Mouse (Mus musculus) layer of hippocampus, postnatal 25 days (tissue): ENCODE results near the gene Sit1. TPM values are rescaled to one million over a fixed set of nuclear protein-coding genes. Genes with fewer than 3 reads are reported as not detected.

Source experiments
- DNase-seq, 2 experiments: peaks; one replicate each; pipeline ENCODE4 v3.0.0; 2022; ENCODE audit warnings: mixed read lengths in 2 of 2, low spot score in 1 of 2; ENCODE audit errors: extremely low spot score in 1 of 2
- total RNA-seq, 2 experiments: library from RNA; stranded (reverse); gene quantifications; 2 replicates each; pipeline ENCODE4 v1.2.3; 2021

Sit1 gene
- not detected for total RNA-seq

- no peak for DNase-seq
Observed at GRCm38 (mm10) chr4:43483535-43484091, at the start of gene Sit1. Gene Sit1, minus strand, starts transcription at chr4:43483734.

GRCm38 (mm10) chr4:43533270-43533669 lies 49.7 kb upstream of the Sit1 start:
- DNase-seq: no peak

DNA sequence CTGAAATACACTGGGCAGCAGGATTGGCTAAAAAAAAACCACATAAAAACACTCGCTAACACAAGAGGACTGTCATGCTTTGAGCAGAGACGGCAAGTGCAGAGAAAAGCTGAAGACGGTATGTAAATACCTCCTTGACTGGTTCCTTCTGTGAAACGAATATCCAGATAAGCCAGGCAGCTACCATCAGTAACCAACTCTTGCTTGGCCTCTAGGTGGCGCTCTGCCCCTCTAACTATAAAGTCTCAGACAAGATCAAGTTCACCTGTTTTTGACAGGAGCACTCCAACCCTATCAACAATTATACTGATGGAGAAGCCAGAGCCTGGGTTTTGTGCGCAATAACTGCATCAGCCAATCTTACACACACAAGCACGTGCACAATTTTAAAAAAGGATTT lies 47.0 kb upstream of the Sit1 start:
- DNase-seq: peak; percentile 37 to 82

DNA sequence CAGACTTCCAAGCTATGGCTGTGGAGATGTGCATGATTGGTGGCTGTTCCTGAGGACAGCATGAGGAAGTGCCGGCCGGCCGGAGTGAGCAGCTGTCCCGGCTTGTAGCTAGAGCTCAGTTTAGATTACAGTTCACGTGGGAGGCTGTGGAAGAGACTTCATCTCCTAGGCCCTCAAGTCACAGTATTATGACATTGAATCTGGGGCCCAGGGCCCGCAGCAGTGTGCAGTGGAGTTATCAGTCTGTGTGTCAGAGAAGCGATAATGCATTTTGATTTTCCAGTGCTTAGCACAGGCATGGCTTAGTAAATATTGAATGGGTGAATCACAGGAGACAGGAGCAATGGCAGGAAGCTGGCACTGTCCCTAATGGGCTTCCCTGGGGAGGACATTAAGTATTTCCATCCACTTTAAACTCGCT lies 46.6 kb upstream of the Sit1 start:
- no peak for DNase-seq

- DNase-seq: no peak
Observed at GRCm38 (mm10) chr4:43528487-43528886, 45.0 kb upstream of the Sit1 start.

GRCm38 (mm10) chr4:43527880-43528279 lies 44.3 kb upstream of the Sit1 start:
- DNase-seq: no peak

DNA sequence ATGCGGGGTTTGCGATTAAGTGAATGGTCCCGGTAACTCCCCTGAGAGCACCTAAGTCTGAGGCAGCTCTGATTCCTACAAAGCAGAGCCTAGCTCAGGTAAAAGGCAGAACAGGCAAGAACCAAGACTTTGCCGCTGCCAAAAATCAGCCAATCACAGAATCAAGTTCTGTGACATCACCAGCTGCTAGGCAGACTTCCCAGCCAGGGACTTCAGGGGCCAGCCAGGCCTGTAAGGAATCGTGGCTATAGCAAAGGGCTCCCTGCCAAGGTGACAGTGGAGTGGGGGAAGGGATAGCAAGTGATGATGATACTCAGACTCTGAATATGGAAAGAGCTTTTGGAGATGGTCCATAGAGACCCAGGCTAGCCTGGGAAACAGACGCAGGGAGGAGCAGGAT lies 36.4 kb upstream of the Sit1 start:
- DNase-seq: peak; percentile 80 to 97

DNA sequence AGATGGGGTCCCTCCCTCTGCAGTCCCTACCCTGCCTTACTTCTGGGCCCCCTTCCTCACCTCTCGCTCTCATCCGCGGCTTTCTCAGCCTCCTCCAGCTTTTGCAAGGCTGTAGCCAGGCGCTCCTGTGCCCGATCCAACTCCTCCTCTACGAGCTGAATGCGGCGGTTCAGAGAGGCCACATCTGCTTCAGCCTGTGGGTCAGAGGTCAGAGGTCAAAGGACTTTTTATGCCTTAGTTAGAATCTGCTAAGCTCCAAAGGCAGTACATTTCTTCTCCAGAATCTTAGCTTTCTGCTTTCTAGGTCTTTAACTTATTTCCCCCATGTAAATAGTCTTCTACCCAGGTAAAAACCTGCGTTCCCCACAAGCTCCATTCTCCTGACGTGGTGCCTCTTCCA lies 36.0 kb upstream of the Sit1 start:
- no peak for DNase-seq

DNA sequence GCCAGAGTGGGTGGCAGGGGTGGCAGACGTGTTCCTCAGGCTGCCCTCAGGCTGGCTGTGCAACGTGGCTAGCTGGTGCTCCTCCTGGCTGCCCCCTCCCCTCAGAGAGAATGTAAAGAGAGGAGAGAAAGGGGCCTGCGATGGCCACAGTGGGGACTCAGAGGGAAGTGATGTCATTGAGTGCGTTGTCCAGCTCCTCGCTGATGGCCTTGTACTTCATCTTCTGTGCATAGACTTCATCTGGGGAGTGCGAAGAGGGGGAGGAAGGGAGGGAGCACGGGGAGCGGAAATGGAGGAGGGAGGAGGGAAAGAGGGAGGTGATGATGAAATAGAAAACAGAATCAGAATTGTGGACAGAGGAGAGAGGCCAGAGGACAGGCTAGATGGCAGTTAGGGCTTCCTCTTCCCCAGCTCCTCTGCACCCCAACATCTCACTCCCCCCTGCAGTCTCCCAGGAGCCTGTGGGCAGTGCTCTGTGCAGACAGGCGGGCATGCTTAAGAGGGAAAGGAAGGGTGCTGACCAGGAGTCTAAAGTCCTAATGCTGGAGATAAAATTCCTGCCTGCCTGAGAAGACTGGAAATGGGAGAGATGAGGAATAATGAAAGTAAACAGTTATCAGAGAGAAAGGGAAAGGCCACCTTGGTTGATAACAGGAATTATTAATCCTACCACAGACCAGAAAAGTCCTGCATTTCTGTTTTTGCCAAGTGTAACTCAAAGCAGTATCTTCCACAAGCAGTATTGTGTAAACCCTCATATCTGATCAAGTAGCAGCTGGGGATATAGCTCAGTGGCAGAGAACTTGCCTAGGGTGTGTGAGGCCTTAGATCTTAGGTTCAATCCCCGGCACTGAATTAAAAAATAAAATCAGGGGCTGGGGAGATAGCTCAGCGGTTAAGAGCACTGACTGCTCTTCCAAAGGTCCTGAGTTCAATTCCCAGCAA lies 32.5 kb upstream of the Sit1 start:
- DNase-seq: no peak

- no peak for DNase-seq
Observed at GRCm38 (mm10) chr4:43513791-43514190, 30.3 kb upstream of the Sit1 start.

DNA sequence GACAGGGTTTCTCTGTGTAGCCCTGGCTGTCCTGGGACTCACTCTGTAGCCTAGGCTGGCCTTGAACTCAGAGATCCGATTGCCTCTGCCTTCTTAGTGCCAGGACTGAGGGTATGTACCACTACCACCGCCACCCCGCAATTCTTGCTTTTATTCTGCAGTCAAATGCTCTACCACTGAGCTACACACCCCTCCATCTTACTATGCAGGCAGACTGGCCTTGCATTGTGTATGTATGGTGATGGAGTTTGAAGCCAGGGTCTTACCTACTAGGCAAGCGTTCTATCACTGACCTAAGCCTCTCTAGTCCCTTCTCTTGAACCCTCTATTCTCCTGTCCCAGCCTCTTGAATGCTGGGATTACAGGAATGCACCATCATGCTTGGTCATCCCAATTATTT lies 29.8 kb upstream of the Sit1 start:
- DNase-seq: no peak

DNA sequence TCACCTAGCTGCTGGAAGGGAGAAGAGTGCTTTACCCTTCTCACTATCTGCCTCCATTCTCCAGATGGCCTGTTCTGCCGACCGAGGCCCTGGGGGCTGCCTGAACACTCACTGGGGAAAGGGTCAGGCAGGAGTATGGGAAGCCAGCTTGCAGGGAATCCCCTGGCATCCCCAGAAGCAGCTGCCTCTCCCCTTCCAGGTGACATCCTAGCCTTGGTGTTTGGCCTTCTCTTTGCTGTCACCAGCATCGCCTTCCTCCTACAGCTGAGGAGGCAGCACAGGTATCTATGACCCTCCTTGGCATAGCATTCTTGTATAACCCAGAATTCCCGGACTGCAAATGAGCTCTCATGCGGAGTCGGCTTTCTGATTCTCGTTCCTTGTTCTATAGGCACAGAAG lies 29.1 kb upstream of the Sit1 start:
- DNase-seq: no peak

DNA sequence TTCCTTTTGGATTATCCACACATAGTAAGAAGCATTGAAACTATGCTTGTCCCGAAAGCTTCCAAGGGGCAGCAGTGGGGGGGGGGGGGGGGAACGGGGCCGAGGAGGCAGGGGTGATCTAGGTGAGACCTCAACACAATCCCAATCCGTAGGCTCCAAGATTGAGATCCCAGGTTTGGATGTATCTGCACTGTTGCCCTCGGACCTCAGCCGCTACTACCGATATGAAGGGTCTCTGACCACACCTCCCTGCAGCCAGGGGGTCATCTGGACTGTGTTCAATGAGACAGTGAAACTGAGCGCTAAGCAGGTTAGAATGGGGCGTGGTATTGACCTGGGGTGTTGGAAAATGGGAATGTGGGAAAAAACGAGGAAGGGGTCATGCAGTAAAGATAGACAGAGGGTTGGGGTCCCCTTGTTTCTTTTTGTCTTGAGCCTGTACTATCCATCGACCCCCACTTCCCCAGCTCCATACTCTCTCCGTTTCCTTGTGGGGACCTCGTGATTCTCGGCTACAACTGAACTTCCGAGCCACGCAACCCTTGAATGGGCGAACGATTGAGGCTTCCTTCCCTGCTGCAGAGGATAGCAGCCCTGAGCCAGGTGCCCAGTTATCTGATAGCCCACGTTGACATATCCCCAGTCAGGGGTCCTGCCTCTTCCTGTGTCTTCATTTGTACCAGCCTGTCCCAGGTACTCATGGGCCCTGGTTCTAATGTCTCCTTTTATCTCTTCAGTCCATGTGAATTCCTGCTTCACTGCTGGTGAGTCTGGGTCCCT lies 28.3 kb upstream of the Sit1 start:
- DNase-seq: no peak

DNA sequence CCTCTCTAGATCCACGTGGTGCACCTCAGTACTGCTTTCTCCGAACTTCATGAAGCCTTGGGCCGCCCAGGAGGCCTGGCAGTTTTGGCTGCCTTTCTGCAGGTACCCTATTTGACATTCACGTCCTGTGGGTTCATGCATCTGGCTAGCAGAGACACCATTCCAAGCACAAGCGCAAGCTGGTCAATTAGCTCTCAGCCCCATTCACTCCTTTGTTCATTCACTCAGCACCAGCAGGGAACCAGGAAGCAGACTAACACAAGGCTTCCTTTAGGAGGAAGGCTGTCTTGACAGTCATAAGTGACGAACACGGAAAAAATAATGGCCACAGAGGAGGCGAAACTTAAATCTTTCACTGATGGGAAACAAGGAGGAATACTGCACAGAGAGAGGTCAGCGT lies 25.6 kb upstream of the Sit1 start:
- no peak for DNase-seq

- no peak for DNase-seq
Observed at GRCm38 (mm10) chr4:43508666-43508997, 25.1 kb upstream of the Sit1 start.

DNA sequence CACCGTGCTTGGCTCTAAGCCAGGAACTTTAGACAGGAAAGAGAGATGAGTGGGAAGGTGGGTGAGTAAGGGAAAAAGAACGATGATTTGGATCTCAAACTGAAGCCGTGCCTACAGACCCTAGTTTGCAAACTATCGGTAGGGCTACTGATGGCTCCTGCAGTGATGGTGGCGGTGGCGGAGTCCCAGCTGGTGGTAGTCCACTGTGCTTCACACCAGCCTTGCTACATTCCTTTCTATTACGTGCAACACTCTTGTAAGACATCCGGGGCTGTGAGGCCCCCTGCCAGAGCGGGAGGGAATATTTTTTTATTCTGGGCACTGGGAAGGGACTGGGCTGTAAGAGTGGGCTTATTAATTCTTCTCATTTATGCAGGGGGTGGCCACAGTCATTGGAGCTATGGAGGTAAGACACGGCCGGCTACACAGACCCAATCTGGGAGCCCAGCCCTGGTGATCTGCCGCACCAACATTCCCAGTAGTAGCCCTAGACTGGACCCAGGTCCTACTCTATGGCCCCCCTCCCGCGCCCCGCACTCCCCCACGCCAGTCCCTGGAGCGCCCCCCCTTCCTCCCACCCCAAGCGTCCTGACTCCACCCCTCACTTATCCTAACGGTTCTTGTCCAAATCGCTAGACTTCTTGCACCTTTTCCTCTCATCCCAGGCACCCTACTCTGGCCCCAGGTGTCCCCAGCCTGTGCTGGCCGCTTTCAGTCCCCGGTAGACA lies 24.6 kb upstream of the Sit1 start:
- DNase-seq: no peak

DNA sequence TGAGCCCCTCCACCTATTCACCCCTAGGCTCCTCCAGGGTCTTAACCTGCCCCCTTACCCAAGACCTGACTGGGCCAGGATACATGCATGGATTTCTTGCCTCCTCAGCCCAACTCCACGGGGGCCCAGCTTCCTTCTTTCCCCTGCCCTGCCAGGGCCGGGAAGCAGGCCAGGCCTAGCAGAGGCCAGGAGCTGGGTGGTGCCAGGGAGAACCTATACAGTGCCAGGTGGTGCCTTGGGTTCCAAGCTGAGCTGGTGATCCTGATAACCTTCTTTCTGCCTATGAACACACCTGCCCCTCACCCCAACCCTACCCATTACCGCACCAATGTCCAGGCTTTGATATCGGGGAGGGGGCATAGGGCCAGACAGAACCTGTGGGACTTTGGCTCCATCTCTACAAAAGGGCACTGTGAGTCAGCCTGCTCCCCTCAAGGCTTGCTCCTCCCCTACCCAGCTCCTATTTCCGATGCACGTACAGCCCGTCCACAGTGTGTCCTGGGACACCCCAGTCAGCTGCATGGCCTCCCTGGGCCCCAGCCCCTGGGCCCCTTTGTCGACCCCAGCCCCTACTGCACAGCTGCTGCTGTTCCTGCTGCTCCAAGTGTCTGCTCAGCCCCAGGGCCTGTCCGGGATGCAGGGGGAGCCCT lies 23.1 kb upstream of the Sit1 start, which contains the start of gene Car9:
Car9 (plus strand) TSS at position 431 of the 650 bp plus-strand sequence.
- no peak for DNase-seq

- DNase-seq: no peak
Observed at GRCm38 (mm10) chr4:43506074-43506473, 22.5 kb upstream of the Sit1 start.

DNA sequence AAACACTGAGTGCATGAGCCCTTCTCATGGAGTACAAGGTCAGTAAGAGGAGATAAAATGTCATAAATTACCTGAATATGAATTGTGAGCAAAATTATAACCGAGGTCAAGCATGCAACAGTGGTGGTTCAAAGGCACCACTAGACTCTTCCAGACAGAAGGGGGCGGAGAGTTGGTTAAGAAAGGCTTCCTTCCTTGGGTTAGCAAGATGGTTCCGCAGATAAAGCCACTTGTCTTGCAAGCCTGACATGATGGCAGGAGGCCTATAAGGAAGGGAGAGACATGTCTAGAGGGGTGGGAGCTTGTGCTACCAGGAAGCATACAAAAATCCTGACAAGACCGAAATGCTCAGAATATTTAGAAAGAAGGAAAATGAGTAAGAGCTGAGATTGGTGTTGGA lies 20.7 kb upstream of the Sit1 start:
- DNase-seq: no peak

GRCm38 (mm10) chr4:43503506-43503905 lies 20.0 kb upstream of the Sit1 start:
- DNase-seq: no peak
